Mouse (Mus musculus): Measurements from ENCODE around the gene Olfr218. TPM values are rescaled to one million over a fixed set of nuclear protein-coding genes. Genes with fewer than 3 reads are reported as not detected.

Olfr218 gene
- not detected in 2 replicates for polyA plus RNA-seq (2012; rRNA removed)

GRCm38 (mm10) chr1:173197508-173197907, at the start of gene Olfr218:
Olfr218 (plus strand) TSS chr1:173197808.

GRCm38 (mm10) chr1:173190540-173190939, 7.1 kb upstream of the Olfr218 start, which contains the start of gene Olfr1406:
Olfr1406 (minus strand) TSS chr1:173190640.

GRCm38 (mm10) chr1:173212092-173212491, 14.5 kb downstream of the Olfr218 start, which contains the start of gene Olfr1404:
Olfr1404 (plus strand) TSS chr1:173212392.

GRCm38 (mm10) chr1:173227081-173227480, 29.5 kb downstream of the Olfr218 start, which contains the start of gene Fcer1a:
Fcer1a (minus strand) TSS chr1:173227214.

Other genes with a start within 250 kb of the Olfr218 start
- not detected in 2 replicates for gene Olfr16, start 247.4 kb upstream of the Olfr218 start, polyA plus RNA-seq (2012; rRNA removed)
- gene Olfr1408, start 60.4 kb upstream of the Olfr218 start, polyA plus RNA-seq (2012; rRNA removed): not detected in 2 replicates
- 0.06 TPM in 1 of 2 replicates, not detected in the other for gene Olfr1406, start 7.2 kb upstream of the Olfr218 start, polyA plus RNA-seq (2012; rRNA removed)
- gene Olfr1404, start 14.6 kb downstream of the Olfr218 start, polyA plus RNA-seq (2012; rRNA removed): not detected in 2 replicates
- not detected in 2 replicates for gene Fcer1a, start 29.4 kb downstream of the Olfr218 start, polyA plus RNA-seq (2012; rRNA removed)
- gene Olfr418, start 68.2 kb downstream of the Olfr218 start, polyA plus RNA-seq (2012; rRNA removed): not detected in 2 replicates
- not detected in 2 replicates for gene Mptx2, start 80.0 kb downstream of the Olfr218 start, polyA plus RNA-seq (2012; rRNA removed)
- 16.7 and 23.4 TPM in 2 replicates for gene Ackr1, start 135.9 kb downstream of the Olfr218 start, polyA plus RNA-seq (2012; rRNA removed)
- 9.4 and 19.9 TPM in 2 replicates for gene Aim2, start 153.1 kb downstream of the Olfr218 start, polyA plus RNA-seq (2012; rRNA removed)
- gene Cadm3, start 169.9 kb downstream of the Olfr218 start, polyA plus RNA-seq (2012; rRNA removed): 27.7 and 49.3 TPM in 2 replicates